Mouse (Mus musculus) hindbrain, postnatal 0 days (tissue): ENCODE measurements around the gene Usp35. TPM values are rescaled to one million over a fixed set of nuclear protein-coding genes. Genes with fewer than 3 reads are reported as not detected.

Experiments used
- ATAC-seq: fragments of 200-750 bp; cut with Nextera tagmentation; 2 replicates; pipeline ENCODE4 v1.8.0; 2017; ENCODE audit warnings: mild to moderate bottlenecking, moderate TSS enrichment, moderate library complexity
- DNase-seq: peaks from one replicate; pipeline ENCODE4 v3.0.0-alpha.2; 2015; ENCODE audit warnings: low spot score
- H3K27ac ChIP-seq: fragments of 300-500 bp; sonication (generic); 2 replicates; pipeline ENCODE4 v1.5.1; 2014; ENCODE audit warnings: mild to moderate bottlenecking
- H3K27me3 ChIP-seq: fragments of 300-500 bp; sonication (generic); 2 replicates; pipeline ENCODE4 v1.6.1; 2014; ENCODE audit warnings: low read length, mixed read lengths; ENCODE audit not compliant: insufficient read depth
- H3K36me3 ChIP-seq: fragments of 300-500 bp; sonication (generic); 2 replicates; pipeline ENCODE4 v1.6.1; 2014; ENCODE audit warnings: low read length, mixed read lengths; ENCODE audit not compliant: insufficient read depth
- H3K4me1 ChIP-seq: fragments of 300-500 bp; sonication (generic); 2 replicates; pipeline ENCODE4 v1.6.1; 2014; ENCODE audit warnings: antibody characterized with exemption, low read length, mixed read lengths; ENCODE audit not compliant: insufficient read depth
- H3K4me2 ChIP-seq: fragments of 300-500 bp; sonication (generic); 2 replicates; pipeline ENCODE4 v1.6.1; 2014; ENCODE audit warnings: low read depth, mild to moderate bottlenecking, low read length, moderate library complexity, mixed read lengths
- H3K4me3 ChIP-seq: fragments of 300-500 bp; sonication (generic); 2 replicates; pipeline ENCODE4 v1.5.1; 2014; ENCODE audit warnings: low read length
- H3K9ac ChIP-seq: fragments of 300-500 bp; sonication (generic); replicated peaks from 2 replicates; pipeline ENCODE4 v1.6.1; 2014; ENCODE audit warnings: mild to moderate bottlenecking, low read length, moderate library complexity, mixed read lengths
- H3K9me3 ChIP-seq: fragments of 300-500 bp; sonication (generic); 2 replicates; pipeline ENCODE4 v1.6.1; 2016; ENCODE audit warnings: low read length, mixed read lengths
- CTCF ChIP-seq: IDR thresholded peaks from 2 replicates; pipeline ENCODE4 v1.5.1; 2016; ENCODE audit warnings: antibody characterized with exemption, control low read depth, low read depth
- WGBS: fragments of 180-500 bp; shearing (Covaris S2); extraction: QIAGEN DNeasy Blood & Tissue Kit; methylation state at CpG from one replicate; pipeline ENCODE4 v1.1.7; 2014; 5-methylcytosine and 5-hydroxymethylcytosine counted together
- polyA plus RNA-seq: library from polyadenylated mRNA; unstranded; fragments of >200 nt; fragmentation: Nextera tagmentation; extraction: Ambion mirVana; gene quantifications from 2 replicates; pipeline ENCODE4 v1.2.1, GENCODE M21; 2015
- total RNA-seq: library from RNA; depleted of rRNA; stranded (reverse); fragments of >200 nt; gene quantifications from 2 replicates; pipeline ENCODE4 v1.2.3, GENCODE M21; 2014

Gene Usp35
- total and polyA plus RNA-seq, 2 experiments from 2014 or later = 2.4 to 14.2 TPM

- 2% methylated on average over 9 of the region's 9 CpGs for WGBS
Measured at GRCm38 (mm10) chr7:97332667-97333041, 834 bp upstream of the Usp35 start.

DNA sequence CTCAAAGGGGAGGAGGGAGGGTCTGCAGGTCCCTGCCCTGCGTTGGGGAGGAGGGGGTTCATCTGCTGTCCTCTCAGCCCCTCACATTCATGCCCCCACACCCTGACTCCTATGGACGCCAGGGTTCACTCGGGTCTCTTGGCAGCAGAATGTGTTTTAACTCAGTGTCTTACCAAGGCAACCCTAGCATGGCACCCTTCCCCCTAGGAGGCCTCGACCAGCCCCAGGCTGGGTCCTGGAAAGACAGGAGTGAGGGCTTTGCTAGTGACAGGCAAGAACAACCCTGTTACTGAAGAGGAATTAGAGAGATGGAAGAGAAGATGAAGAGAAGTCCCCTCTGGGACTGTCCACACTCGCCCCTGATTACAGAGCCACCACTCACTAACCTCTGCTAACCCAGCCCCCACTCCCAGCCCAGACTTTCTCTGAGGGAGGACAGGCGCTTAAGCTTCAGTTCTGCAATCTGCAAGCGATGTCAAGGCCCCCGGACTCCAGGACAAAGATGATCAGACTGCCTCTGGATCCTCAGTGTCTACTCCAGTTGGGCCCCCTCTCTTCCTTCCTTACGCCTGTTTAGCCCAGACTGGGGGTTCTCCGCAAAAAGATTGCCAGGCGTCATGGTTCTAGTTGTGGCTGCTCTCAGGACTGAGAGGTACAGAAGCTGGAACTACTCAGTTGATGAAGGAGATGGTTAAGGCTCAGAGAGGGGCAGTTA lies 732 bp downstream of the Usp35 start:
- Histone ChIP-seq H3K4me1 (peaks cover 16% of the 10 kb centered on the region), H3K9me3 (no peaks in the 10 kb centered on the region), H3K4me2 (peak overlapping the region; percentile 68), H3K4me3 (peak overlapping the region; percentile 79), H3K27me3 (no peaks in the 10 kb centered on the region), H3K9ac (peak overlapping the region; percentile 59), H3K36me3 (no peaks in the 10 kb centered on the region), H3K27ac (no peak overlapping the region)
- DNase-seq = no peak
- 60% methylated on average over 11 of the region's 11 CpGs for WGBS
- no peak for ATAC-seq
- TF ChIP-seq CTCF = no peak

More at GRCm38 (mm10) chr7:97332667-97333041, 834 bp upstream of the Usp35 start:
- no peak for TF ChIP-seq CTCF
- H3K27ac ChIP-seq = peak overlapping the region; percentile 59; the same call in 1 of the 2 replicates
- H3K36me3 ChIP-seq = no peaks in the 10 kb centered on the region
- no peaks in the 10 kb centered on the region for H3K27me3 ChIP-seq
- H3K4me1 ChIP-seq = peaks cover 16% of the 10 kb centered on the region
- no peaks in the 10 kb centered on the region for H3K9me3 ChIP-seq
- H3K4me3 ChIP-seq = peak overlapping the region; percentile 79
- peak overlapping the region; percentile 59 for H3K9ac ChIP-seq
- H3K4me2 ChIP-seq = peak overlapping the region; percentile 68
- DNase-seq (no peak), ATAC-seq (peak; percentile 48; the same call in 1 of the 2 replicates)

DNA sequence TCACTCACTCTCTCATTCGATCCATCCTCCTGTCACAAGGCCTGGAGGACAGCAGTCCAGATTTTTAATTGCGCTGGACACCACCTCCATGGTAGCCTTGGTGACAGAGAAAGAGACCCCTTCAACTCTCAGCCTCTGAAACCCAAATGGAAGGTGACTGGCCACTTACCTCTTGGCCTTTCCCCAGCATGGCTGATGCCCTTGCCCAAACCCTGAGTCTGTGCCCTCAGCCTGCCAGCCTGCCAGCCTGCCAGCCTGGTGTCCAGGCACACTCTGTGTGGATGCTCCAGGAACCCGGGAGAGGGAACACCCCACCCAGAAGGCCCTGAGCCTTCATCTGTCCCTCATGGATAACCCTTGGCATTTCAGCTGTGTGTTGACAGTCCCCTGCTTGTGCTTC lies 2.1 kb downstream of the Usp35 start:
- 83% methylated on average over 3 of the region's 3 CpGs for WGBS
- Histone ChIP-seq H3K9me3 (no peaks in the 10 kb centered on the region), H3K27me3 (no peaks in the 10 kb centered on the region), H3K9ac (no peak overlapping the region), H3K27ac (peak overlapping the region; percentile 51; the same call in 1 of the 2 replicates), H3K4me3 (no peak overlapping the region), H3K36me3 (no peaks in the 10 kb centered on the region), H3K4me2 (0 out of 2 replicates have a peak overlapping the region, but pooled peaks have one; percentile 13), H3K4me1 (peaks cover 16% of the 10 kb centered on the region)
- no peak for ATAC-seq
- no peak for DNase-seq
- no peak for TF ChIP-seq CTCF

DNA sequence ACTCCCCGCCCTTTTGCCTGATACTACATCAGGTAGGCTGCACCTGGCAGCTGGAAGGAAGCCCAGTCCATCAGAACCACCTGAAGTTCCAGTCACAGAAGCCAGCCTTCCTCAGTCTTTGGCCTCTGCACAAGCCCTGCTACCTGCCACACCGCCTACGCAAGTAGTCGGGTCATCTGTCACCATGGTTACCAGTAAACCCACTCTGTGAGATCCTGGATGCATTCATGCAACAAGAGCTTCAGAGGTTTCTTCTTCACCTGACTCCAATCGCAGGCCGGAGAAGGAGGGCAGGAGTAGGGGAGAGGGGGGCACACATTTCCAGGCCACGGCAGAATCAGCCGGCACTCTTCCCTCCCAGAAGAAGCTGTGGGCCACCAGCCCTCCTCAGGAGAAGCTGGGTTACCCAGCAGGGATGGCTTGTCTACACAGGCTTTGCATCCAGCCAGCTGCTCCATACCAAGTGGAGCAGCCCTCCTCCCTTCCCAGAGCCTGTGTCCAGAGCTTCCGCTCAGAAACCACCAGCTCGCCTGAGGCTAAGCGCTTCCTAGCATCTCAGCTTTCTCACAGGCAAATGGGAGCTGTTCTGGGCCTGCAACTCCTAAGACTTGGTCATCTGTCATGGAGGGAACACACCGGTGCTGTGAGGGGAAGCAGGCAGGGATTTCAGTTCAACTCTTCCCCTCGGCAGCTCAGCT lies 2.8 kb downstream of the Usp35 start:
- TF ChIP-seq CTCF = no peak
- Histone ChIP-seq H3K4me2 (peak overlapping the region; percentile 13; the same call in 1 of the 2 replicates), H3K4me1 (peaks cover 16% of the 10 kb centered on the region), H3K9ac (0 out of 2 replicates have a peak overlapping the region, but pooled peaks have one; percentile 13), H3K27me3 (no peaks in the 10 kb centered on the region), H3K36me3 (no peaks in the 10 kb centered on the region), H3K4me3 (no peak overlapping the region), H3K9me3 (no peaks in the 10 kb centered on the region), H3K27ac (peak overlapping the region; percentile 51; the same call in 1 of the 2 replicates)
- peak; percentile 53 for DNase-seq
- WGBS = 64% methylated on average over 13 of the region's 13 CpGs
- ATAC-seq = no peak

DNA sequence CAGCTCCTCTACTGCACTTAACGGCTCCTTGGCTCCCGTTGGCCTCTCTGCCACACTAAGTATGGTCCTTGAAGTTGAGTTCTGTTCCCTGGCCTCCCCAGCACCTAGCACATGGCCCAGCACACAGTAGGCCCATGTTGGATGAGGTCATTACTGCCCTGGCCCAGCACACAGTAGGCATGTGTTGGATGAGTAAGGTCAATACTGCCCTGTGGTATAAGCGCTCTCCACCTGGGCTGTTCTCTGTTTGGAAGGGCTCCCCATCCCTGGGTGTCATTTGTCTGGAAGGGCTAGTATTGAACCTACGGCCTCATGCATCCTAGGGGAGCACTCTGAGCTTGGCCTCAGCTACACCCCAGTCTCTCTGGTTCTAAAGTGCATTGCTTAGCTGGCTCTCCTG lies 4.4 kb downstream of the Usp35 start:
- Histone ChIP-seq H3K4me1 (peaks cover 12% of the 10 kb centered on the region), H3K36me3 (no peaks in the 10 kb centered on the region), H3K4me2 (no peak overlapping the region), H3K9me3 (no peaks in the 10 kb centered on the region), H3K9ac (no peak overlapping the region), H3K27ac (no peak overlapping the region), H3K27me3 (no peaks in the 10 kb centered on the region), H3K4me3 (no peak overlapping the region)
- no peak for TF ChIP-seq CTCF
- ATAC-seq (no peak), DNase-seq (no peak)
- 96% methylated on average over 4 of the region's 4 CpGs for WGBS

- no peaks in the 10 kb centered on the region for H3K27me3 ChIP-seq
- peak; percentile 28 for DNase-seq
- TF ChIP-seq CTCF = no peak
- H3K4me1 ChIP-seq = 0 out of 2 replicates have a peak, but pooled peaks cover 1% of the 10 kb centered on the region
- H3K36me3 ChIP-seq = no peaks in the 10 kb centered on the region
- no peaks in the 10 kb centered on the region for H3K9me3 ChIP-seq
- WGBS = 19% methylated on average over 84 of the region's 96 CpGs
- H3K27ac ChIP-seq = no peak overlapping the region
- H3K4me3 ChIP-seq = peak overlapping the region; percentile 23
- ATAC-seq = peak; percentile 34
- H3K4me2 ChIP-seq = peak overlapping the region; percentile 37
- no peak overlapping the region for H3K9ac ChIP-seq
Measured at GRCm38 (mm10) chr7:97325156-97325985, 6.4 kb downstream of the Usp35 start.
